ENCODE assay signal across 41 mouse cellular contexts in genomic region chr11:91577317-91577716, GRCm38 (mm10). TPM values are rescaled to one million over a fixed set of nuclear protein-coding genes. Genes with fewer than 3 reads are reported as not detected.
A peak's percentile ranks its signal among the peaks of the same experiment; 100 is the strongest.
DNase-seq lines count a peak whose midpoint lies in the region; ATAC-seq and TF ChIP-seq lines count a peak whose summit lies in the region.
"Had no signal": no experiment of that assay in that cellular context is flagged by ENCODE, and none has a peak within 500 bp of the region (broad histone marks: within the 10 kb centered on the region; RNA-seq: fewer than 3 reads in every experiment).

Gene Kif2b (minus strand): TSS chr11:91577558.

- no peaks in the 10 kb centered on the region for H3K27me3 ChIP-seq in limb, embryonic 11.5 days (ENCODE audit: control insufficient read depth, insufficient read depth, low read length)
- no peaks in the 10 kb centered on the region for H3K27me3 ChIP-seq in limb, embryonic 10.5 days (ENCODE audit: low read depth, poor library complexity, severe bottlenecking)
- no peaks in the 10 kb centered on the region for H3K27me3 ChIP-seq in forebrain, postnatal 0 days (ENCODE audit: insufficient read depth, low read length)
- H3K27me3 ChIP-seq: CH12.LX; hindbrain, embryonic 13.5 days; limb, embryonic 13.5 days; lung, embryonic 15.5 days; midbrain, embryonic 12.5 days had no signal

- H3K27ac ChIP-seq in limb, embryonic 11.5 days (replicated peaks; ENCODE audit: low read depth, low read length): no peak within 1 kb of the TSS
- H3K27ac ChIP-seq in limb, embryonic 10.5 days: no peak within 1 kb of the TSS
- H3K27ac ChIP-seq in forebrain, postnatal 0 days (ENCODE audit: low read depth, low read length): no peak within 1 kb of the TSS
- H3K27ac ChIP-seq: hindbrain, embryonic 13.5 days; limb, embryonic 13.5 days; lung, embryonic 15.5 days; midbrain, embryonic 12.5 days; stomach, postnatal 0 days had no signal

- H3K9me3 ChIP-seq in limb, embryonic 11.5 days (ENCODE audit: control insufficient read depth, low read length): no peaks in the 10 kb centered on the region
- no peaks in the 10 kb centered on the region for H3K9me3 ChIP-seq in limb, embryonic 10.5 days (replicated peaks)
- no peaks in the 10 kb centered on the region for H3K9me3 ChIP-seq in forebrain, postnatal 0 days (ENCODE audit: low read length)
- H3K9me3 ChIP-seq: hindbrain, embryonic 13.5 days; limb, embryonic 13.5 days; lung, embryonic 15.5 days; midbrain, embryonic 12.5 days had no signal

- H3K4me2 ChIP-seq in limb, embryonic 11.5 days (ENCODE audit: low read depth, severe bottlenecking): no peak within 1 kb of the TSS
- H3K4me2 ChIP-seq in forebrain, postnatal 0 days (ENCODE audit: low read depth): no peak within 1 kb of the TSS
- H3K4me2 ChIP-seq: heart, embryonic 11.5 days; hindbrain, embryonic 13.5 days; limb, embryonic 13.5 days; liver, embryonic 11.5 days; lung, embryonic 15.5 days; midbrain, embryonic 12.5 days had no signal

- peak; percentile 3 to 20 for DNase-seq in cerebellum, postnatal 10 days
- no peak for DNase-seq in cerebellum, adult 9-11 months
- peak; percentile 21 for DNase-seq in limb, embryonic 11.5 days (ENCODE audit: low spot score)
- DNase-seq in limb, embryonic 10.5 days (ENCODE audit: low spot score): no peak
- DNase-seq in ES-CJ7 (ENCODE audit: low read depth, low spot score): peak; percentile 2
- peak; percentile 3 for DNase-seq in retina, embryonic 14.5 days (ENCODE audit: low spot score)
- DNase-seq in forebrain, postnatal 0 days: no peak
- DNase-seq: adrenal gland, adult 2 months; adrenal gland, postnatal 36 days; cerebellum, adult 18-20 months; cerebellum, postnatal 25 days; gastrocnemius, postnatal 14 days; heart, postnatal 36 days; kidney, adult 9 months; kidney, postnatal 14 days; layer of hippocampus, adult 9-11 months; right cerebral cortex, postnatal 4 days had no signal

- no peak for ATAC-seq in limb, embryonic 11.5 days (ENCODE audit: insufficient number of reproducible peaks, low FRiP score, low TSS enrichment, low read depth)
- ATAC-seq in forebrain, postnatal 0 days: no peak
- ATAC-seq: forebrain, embryonic 16.5 days; intestine, embryonic 16.5 days had no signal

- no peak within 1 kb of the TSS for H3K9ac ChIP-seq in limb, embryonic 11.5 days (ENCODE audit: low read length)
- H3K9ac ChIP-seq in forebrain, postnatal 0 days: no peak within 1 kb of the TSS
- H3K9ac ChIP-seq: hindbrain, embryonic 13.5 days; limb, embryonic 13.5 days; lung, embryonic 15.5 days; midbrain, embryonic 12.5 days had no signal

- H3K4me1 ChIP-seq in limb, embryonic 11.5 days (ENCODE audit: control insufficient read depth, insufficient read depth, low read length): no peaks in the 10 kb centered on the region
- no peaks in the 10 kb centered on the region for H3K4me1 ChIP-seq in limb, embryonic 10.5 days
- no peaks in the 10 kb centered on the region for H3K4me1 ChIP-seq in forebrain, postnatal 0 days (ENCODE audit: insufficient read depth)
- H3K4me1 ChIP-seq: hindbrain, embryonic 13.5 days; limb, embryonic 13.5 days; lung, embryonic 15.5 days; midbrain, embryonic 12.5 days had no signal

- no peak for TF ChIP-seq CTCF in forebrain, postnatal 0 days (IDR thresholded peaks at IDR 0.05; ENCODE audit: low read depth)

- H3K36me3 ChIP-seq in limb, embryonic 11.5 days (ENCODE audit: control insufficient read depth, insufficient read depth, low read length): no peaks in the 10 kb centered on the region
- H3K36me3 ChIP-seq in limb, embryonic 10.5 days: no peaks in the 10 kb centered on the region
- no peaks in the 10 kb centered on the region for H3K36me3 ChIP-seq in forebrain, postnatal 0 days (ENCODE audit: insufficient read depth)
- H3K36me3 ChIP-seq: G1E; hindbrain, embryonic 13.5 days; limb, embryonic 13.5 days; lung, embryonic 15.5 days; midbrain, embryonic 12.5 days had no signal

- H3K4me3 ChIP-seq in limb, embryonic 11.5 days (ENCODE audit: low read depth, low read length): no peak within 1 kb of the TSS
- no peak within 1 kb of the TSS for H3K4me3 ChIP-seq in limb, embryonic 10.5 days
- no peak within 1 kb of the TSS for H3K4me3 ChIP-seq in forebrain, postnatal 0 days (ENCODE audit: low read depth, low read length)
- H3K4me3 ChIP-seq: erythroblast, embryonic 14.5 days; hindbrain, embryonic 13.5 days; limb, embryonic 13.5 days; lung, embryonic 15.5 days; midbrain, embryonic 12.5 days had no signal

- 84% methylated on average over 9 of the region's 9 CpGs for WGBS in limb, embryonic 11.5 days
- WGBS in limb, embryonic 10.5 days: 93% methylated on average over 9 of the region's 9 CpGs
- WGBS in forebrain, postnatal 0 days: 83% methylated on average over 9 of the region's 9 CpGs

RNA-seq across cellular contexts. Expression of gene Kif2b, which starts in this region (rescaled TPM):
- not detected in 2 replicates for polyA plus RNA-seq in limb, embryonic 11.5 days (2014; fragmentation: Nextera tagmentation; extraction: Ambion mirVana)
- not detected in 2 replicates for polyA plus RNA-seq in limb, embryonic 10.5 days (2016; fragmentation: Nextera tagmentation; extraction: Ambion mirVana)
- not detected in 2 replicates for total RNA-seq in forebrain, postnatal 0 days (2014; rRNA removed)
- polyA plus RNA-seq in forebrain, postnatal 0 days (2015; fragmentation: Nextera tagmentation; extraction: Ambion mirVana): not detected in 2 replicates
- total RNA-seq: adrenal gland, adult 2 months; adrenal gland, postnatal 36 days; CH12.LX; gastrocnemius, postnatal 14 days; granulocyte monocyte progenitor cell, adult 5-6 weeks; heart, postnatal 36 days; left cerebral cortex, postnatal 10 days; megakaryocyte progenitor cell, adult 5-6 weeks; neutrophil, adult 5-6 weeks had no signal
- polyA plus RNA-seq: adrenal gland, adult 2 months; brain, embryonic 14.5 days; C2C12; embryonic facial prominence, embryonic 14.5 days; erythroblast, embryonic 14.5 days; forebrain, embryonic 11.5 days; forebrain, embryonic 16.5 days; G1E; heart, embryonic 11.5 days; heart, embryonic 16.5 days; hindbrain, embryonic 13.5 days; intestine, embryonic 16.5 days; limb, embryonic 13.5 days; liver, embryonic 11.5 days; liver, embryonic 16.5 days; lung, embryonic 15.5 days; midbrain, embryonic 12.5 days; spleen, adult 2 months; stomach, postnatal 0 days; urinary bladder, adult 2 months had no signal

Comparison
In these comparisons a context has a peak if more than half of its experiments do, and no peak if none do; other contexts are left out.
1. DNase-seq: peak in cerebellum, postnatal 10 days (2 of 2), ES-CJ7 (single experiment) and retina, embryonic 14.5 days (single experiment); none in cerebellum, adult 9-11 months (single experiment), limb, embryonic 10.5 days (single experiment) and forebrain, postnatal 0 days (single experiment).
2. Peak in DNase-seq in limb, embryonic 11.5 days; RNA of the gene not detected or under 1 TPM.